Mouse (Mus musculus) thymus, postnatal 14 days (tissue): ENCODE data around the gene Krt80.
A peak's percentile ranks its signal among the peaks of the same experiment; 100 is the strongest.

Experiments
- DNase-seq: peaks from one replicate; pipeline ENCODE4 v3.0.0; 2021

Gene Krt80

DNA sequence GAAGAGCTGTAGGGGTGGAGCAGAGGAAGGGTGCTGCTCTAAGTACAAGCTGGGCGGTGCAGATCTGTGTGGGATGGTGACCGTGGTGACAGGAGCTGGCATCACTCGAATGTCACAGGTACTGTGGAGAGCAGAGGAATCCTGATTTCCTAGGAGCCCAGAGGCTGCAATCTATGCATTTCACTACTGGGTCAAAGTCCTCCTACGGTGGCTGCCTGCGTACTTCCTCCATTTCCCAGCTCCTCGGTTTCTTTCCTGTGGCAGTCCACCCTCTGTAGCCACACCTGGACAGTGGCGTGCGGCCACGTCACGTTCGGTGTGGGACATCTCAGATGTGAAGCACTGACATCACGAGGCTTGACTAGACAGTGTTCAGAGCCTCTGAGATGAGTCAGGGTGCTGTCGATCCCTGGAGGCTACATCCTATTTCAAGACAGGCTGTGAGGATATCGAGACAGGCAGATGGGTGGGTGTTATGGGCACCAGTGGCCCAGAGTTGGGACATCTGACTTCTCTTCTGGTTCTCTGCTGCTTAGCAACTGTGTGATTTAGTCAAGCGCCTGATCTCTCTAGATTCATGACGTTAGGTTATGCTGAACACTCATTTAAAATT is 3.4 kb upstream of the Krt80 start:
- no peak for DNase-seq

GRCm38 (mm10) chr15:101372131-101372977 is 2.4 kb upstream of the Krt80 start:
- DNase-seq = no peak

DNA sequence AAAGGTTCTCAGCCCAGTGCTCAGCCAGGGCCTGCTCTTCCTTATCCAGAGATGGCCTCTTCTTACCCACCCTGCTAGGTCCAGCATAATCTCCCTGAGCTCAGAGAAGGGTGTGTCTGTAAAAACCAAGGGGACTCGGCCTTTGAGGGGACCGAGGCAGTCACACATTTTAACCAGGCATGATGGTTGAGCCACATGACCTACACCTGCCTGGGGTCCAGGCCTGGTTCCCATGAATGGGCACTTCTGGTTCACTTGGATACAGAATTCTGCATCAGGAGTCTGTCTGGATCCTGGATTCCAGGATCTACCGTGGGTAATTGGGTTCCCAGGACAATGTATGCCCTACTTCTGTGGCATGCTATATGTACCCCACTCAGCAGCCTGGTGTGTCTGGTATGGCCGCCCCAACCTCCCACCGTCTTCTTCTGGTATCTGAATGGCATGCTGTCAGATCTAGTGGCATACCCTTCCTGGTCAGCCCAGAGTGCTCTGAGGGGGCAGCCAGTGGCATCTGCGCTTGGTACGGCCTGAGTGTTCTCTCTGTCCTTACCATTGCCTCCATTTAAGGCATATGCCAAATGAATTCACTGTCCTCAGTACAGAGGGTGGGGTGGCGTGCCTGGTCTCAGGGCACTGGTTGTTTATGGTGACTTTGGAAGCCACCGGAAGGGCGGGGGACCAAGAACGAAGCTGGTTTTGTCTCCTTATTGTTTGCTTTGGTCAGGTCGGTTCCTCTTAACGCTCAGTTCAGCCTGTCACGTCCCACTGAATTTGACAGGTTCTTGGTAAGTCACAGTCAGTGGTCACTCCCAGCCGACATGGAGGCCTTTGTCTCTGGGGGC is 1.4 kb upstream of the Krt80 start:
- DNase-seq = no peak

- no peak for DNase-seq
Measured at GRCm38 (mm10) chr15:101369382-101370100, 421 bp downstream of the Krt80 start.

GRCm38 (mm10) chr15:101368502-101369381 is 1.2 kb downstream of the Krt80 start:
- DNase-seq = no peak

DNA sequence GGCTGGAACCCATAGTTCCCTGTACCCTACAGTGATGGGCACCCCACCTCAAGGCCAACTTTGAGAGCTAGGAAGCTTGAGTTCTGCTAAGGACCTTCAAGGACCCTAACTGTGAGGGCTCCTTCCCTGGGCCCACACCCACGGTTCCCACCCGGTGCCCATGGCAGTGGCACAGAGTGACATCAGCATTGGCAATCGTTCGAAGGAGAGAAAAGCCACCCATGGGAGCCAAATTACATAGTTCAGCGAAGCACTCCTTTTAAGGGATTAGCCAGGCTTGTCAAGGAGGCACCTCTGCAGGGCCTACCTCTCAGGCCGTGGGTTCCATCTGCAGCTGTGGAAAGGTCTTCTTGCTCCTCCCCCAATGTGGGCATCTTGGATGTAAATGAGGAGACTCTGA is 1.9 kb downstream of the Krt80 start:
- DNase-seq = no peak

GRCm38 (mm10) chr15:101367497-101367896 is 2.5 kb downstream of the Krt80 start:
- DNase-seq = no peak

DNA sequence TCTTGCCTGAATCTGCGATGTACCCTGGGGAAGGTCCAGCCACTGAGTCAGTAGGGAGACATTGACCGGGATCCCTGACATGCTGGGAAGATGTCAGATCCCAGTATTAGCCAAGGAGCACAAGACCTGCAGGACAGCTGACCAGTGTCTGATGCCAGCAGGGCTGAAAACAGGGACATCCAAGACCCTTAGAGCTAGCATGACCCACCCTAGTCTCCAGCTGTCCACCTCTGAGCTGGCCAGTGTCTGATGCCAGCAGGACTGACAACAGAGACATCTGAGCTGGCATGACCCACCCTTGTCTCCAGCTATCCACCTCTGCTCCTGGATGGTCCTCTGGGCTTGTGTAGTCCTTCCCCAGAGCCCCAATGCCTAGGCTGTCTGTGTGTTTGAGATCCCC is 3.0 kb downstream of the Krt80 start:
- DNase-seq = no peak

DNA sequence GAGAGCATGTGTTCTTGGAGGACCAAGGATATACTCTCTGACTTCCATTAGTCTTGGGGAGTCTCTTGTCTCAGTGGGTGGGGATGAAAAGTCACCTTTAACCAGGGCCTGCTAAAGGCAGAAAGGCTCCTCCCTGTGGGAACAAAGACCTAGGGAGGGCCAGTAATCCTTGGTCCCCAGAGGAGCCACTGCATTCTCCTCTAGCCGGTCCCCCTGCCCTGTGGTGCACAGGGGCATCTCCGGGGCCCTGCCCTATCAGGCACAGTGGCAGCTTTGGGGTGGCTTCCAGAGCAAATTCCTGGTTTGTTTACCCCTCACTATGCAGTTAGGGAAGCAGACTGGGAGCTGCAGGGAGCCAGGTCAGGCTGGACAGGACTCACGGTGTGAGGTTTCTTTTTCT is 3.5 kb downstream of the Krt80 start:
- DNase-seq = no peak

- DNase-seq = no peak
Measured at GRCm38 (mm10) chr15:101365721-101366120, 4.2 kb downstream of the Krt80 start.

DNA sequence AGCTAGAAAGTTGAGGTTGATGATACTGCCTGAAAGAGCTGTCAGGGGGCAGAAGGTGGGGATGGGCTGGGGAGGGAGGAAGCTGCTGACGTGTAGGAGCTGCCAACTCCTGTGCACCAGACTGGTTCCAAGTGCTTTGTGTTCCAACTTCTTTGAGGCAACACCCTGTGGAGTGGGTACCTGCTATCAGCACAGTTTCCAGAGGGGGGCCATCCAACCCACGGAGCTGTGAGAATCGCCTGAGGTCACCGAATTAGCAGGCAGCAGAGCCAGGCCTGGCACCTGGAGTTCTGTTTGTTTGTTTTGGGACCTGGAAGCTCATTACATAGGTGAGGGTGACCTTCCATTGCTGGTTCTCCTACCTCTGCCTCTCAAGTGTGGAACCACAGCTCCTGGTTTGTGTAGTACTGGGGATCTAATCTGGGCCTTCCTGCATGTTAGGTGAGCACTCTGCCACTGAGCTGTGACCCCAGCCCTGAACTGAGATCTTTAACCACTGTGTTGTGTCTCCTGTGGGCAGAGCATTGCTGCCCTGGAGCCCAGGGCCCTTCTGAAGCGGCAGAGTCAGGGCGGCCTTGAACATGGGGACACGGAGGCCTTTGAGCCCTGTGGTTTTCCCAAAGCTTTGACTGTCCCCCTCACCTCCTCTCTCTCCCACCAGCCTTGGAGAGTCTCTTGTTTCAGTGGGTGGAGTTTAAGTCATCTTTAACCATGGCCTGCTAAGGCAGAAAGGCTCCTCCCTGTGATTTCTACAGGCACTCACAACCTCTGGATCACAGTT is 4.9 kb downstream of the Krt80 start:
- no peak for DNase-seq

GRCm38 (mm10) chr15:101364425-101364824 is 5.5 kb downstream of the Krt80 start:
- DNase-seq = no peak

- no peak for DNase-seq
Measured at GRCm38 (mm10) chr15:101363933-101364332, 6.0 kb downstream of the Krt80 start.

GRCm38 (mm10) chr15:101362393-101363010 is 7.5 kb downstream of the Krt80 start:
- no peak for DNase-seq

GRCm38 (mm10) chr15:101355382-101355786 is 14.6 kb downstream of the Krt80 start:
- no peak for DNase-seq

DNA sequence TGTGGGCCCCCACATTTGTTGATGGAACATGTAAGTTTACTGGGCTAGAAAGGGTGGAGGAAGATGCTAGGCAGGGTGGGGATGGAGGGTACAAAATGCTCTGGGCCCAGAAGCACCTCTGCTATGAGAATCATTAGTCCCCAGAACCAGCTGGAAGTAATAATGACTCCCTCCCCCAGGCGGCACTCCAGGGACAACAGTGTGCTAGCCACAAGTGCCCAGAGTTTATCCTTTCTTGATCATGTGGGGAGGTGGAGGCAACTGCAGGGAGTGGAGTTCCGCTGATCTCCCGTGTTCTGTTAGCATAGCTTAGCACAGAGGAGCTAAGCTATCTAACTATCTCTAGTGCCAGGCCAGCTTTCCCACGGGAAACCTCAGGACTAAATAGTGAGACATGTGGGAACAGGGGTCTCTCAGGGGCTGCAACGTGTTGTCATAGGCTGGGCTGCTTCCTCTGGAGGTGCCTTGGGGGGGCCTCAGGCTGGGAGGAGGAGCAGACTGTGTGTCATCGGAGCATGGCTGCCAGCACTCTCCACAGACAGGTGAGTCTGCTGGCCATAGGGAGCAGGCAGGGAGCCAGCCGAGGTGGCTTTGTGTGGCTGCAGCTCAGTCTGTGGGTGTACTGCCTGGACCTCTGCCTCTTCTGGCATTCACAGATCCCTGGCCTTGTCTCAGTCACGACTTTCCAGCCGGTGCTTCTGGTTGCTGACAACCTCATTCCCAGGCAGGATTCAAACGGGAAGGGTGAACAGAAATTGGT is 17.1 kb downstream of the Krt80 start:
- no peak for DNase-seq

- DNase-seq = no peak
Measured at GRCm38 (mm10) chr15:101352047-101352446, 17.9 kb downstream of the Krt80 start.

DNA sequence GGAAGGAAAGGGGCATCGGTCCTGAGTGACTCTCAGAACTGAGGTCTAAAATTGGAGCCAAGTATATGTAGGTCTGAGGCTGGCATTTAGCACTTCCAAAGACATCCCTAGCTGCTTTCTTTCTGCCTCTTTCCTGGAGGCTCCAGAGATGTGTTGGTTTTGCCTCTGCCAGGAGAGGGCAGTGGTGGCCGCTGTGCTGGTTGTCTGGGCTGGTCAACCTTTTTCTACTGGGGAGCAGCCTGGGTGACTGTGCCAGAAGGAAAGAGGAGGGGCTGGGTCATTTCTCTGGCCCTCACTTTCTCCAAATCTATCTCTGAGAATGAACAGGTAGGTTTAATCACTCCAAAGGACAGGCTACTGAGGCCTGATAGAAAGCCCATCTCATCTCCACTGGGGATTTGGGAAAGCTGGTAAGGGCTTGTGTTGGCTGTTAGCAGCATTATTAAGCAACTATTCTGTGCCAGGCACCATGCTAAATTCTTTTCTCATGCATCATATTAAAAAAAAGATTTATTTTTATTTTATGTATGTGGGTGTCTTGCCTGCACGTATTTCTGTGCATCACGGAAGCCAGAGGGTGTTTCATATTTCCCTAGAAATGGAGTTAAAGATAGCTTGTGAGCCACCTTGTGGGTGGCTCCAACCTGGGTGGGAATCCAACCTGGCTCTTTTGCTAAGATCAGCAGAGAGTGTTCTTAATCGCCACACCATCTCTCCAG is 28.0 kb downstream of the Krt80 start:
- no peak for DNase-seq

DNA sequence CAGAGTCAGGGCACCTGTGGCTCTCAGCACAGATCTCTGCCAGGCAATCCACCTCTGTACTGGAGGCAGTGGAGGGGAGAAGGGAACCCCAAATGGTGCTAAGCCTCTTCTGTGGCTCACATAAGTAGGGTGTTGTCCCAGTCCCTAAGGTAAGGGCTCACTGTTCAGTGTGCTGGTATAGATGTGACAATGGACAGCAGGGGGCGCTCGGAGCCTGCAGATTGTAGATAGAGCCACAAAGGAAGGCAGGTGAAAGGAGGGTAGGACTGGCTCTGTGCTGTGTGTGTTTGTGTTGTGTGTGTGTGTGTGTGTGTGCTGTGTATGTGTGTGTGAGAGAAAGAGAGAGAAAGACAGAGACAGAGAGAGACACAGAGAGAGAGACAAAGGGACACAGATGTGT is 30.4 kb downstream of the Krt80 start:
- peak; percentile 83 for DNase-seq
